10 mouse cellular contexts compared by ENCODE assay signal in the genomic region with DNA sequence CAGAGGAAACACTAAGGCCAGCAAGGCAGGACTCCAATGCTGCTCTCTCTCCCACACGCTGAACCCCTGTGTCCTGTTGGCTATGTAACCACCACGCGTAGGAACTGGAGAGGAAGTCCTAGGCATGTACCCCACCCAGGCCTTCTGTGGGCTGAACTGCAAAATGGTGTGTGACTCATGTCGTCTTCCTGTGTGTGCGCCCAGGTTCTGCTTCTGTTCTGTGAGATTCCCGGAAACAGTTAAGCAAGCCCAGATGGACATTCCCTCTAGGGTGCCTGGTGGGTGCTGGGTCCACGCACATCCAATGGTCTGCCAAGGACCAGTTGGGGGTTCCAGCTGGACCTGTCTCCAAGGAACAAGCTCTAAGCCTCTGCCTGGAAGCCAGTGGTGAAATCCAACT. TPM values are rescaled to one million over a fixed set of nuclear protein-coding genes. Genes with fewer than 3 reads are reported as not detected.
DNase-seq lines count a peak whose midpoint lies in the region; ATAC-seq lines count a peak whose summit lies in the region.
"Had no signal": no experiment of that assay in that cellular context is flagged by ENCODE, and none has a peak within 500 bp of the region (broad histone marks: within the 10 kb centered on the region; RNA-seq: fewer than 3 reads in every experiment).

No protein-coding gene starts in this region.

- H3K4me1 ChIP-seq in heart, embryonic 10.5 days, result no peaks in the 10 kb centered on the region; the same call in 1 of the 2 replicates
- no peaks in the 10 kb centered on the region for H3K4me1 ChIP-seq in heart, embryonic 12.5 days (replicated peaks)

- H3K4me2 ChIP-seq in heart, embryonic 12.5 days, result no peak overlapping the region

- WGBS in heart, embryonic 10.5 days, result 70% methylated on average over 7 of the region's 7 CpGs
- 67% methylated on average over 7 of the region's 7 CpGs for WGBS in heart, embryonic 12.5 days

- H3K27me3 ChIP-seq in heart, embryonic 10.5 days (ENCODE audit: insufficient read depth, poor library complexity, severe bottlenecking), result no peaks in the 10 kb centered on the region
- H3K27me3 ChIP-seq in heart, embryonic 12.5 days (replicated peaks), result peaks cover 4% of the 10 kb centered on the region; the same call in 1 of the 2 replicates

- ATAC-seq in heart, embryonic 12.5 days (ENCODE audit: insufficient number of reproducible peaks, low FRiP score), result peak; percentile 45; the same call in 1 of the 2 replicates
- ATAC-seq in erythroid progenitor cell, adult 5-6 weeks (replicated peaks; ENCODE audit: low FRiP score, poor library complexity, severe bottlenecking), result no peak

- H3K9me3 ChIP-seq in heart, embryonic 10.5 days, result no peaks in the 10 kb centered on the region
- H3K9me3 ChIP-seq in heart, embryonic 12.5 days (replicated peaks), result no peaks in the 10 kb centered on the region

- no peak overlapping the region for H3K4me3 ChIP-seq in heart, embryonic 10.5 days
- H3K4me3 ChIP-seq in heart, embryonic 12.5 days, result no peak overlapping the region

- H3K9ac ChIP-seq in heart, embryonic 12.5 days, result no peak overlapping the region

- no peak overlapping the region for H3K27ac ChIP-seq in heart, embryonic 10.5 days
- no peak overlapping the region for H3K27ac ChIP-seq in heart, embryonic 12.5 days (ENCODE audit: poor library complexity, severe bottlenecking)

- H3K36me3 ChIP-seq in heart, embryonic 10.5 days, result no peaks in the 10 kb centered on the region
- no peaks in the 10 kb centered on the region for H3K36me3 ChIP-seq in heart, embryonic 12.5 days

- DNase-seq in heart, adult 11 months, result peak; percentile 99
- DNase-seq in heart, embryonic 10.5 days (ENCODE audit: low spot score), result no peak
- peak; percentile 32 for DNase-seq in adipocyte (ENCODE audit: low spot score)
- peak; percentile 62 for DNase-seq in lung, postnatal 25 days (ENCODE audit: low spot score)
- DNase-seq in left cerebral cortex, adult 11 months (ENCODE audit: low spot score), result no peak
- no peak for DNase-seq in spleen, adult 18-20 months

RNA-seq across cellular contexts. Expression of a gene that starts 22.2 kb away (rescaled TPM):
- 1.3 and 3.3 TPM in 2 replicates for polyA plus RNA-seq in heart, embryonic 10.5 days (2016; fragmentation: Nextera tagmentation; extraction: Ambion mirVana)
- polyA plus RNA-seq in heart, embryonic 12.5 days (2016; fragmentation: Nextera tagmentation; extraction: Ambion mirVana), result 1.4 and 1.8 TPM in 2 replicates
- 2.2 and 3.4 TPM in 2 replicates for total RNA-seq in erythroid progenitor cell, adult 5-6 weeks (2015; ENCODE audit: low replicate concordance)
- 1.5 and 8.7 TPM in 2 replicates for total RNA-seq in erythroid progenitor cell, adult 5-6 weeks (2017; ENCODE audit: low replicate concordance)

RNA-seq across cellular contexts. Expression of a gene that starts 52.1 kb away (rescaled TPM):
- polyA plus RNA-seq in heart, embryonic 10.5 days (2016; fragmentation: Nextera tagmentation; extraction: Ambion mirVana), result not detected in 2 replicates
- polyA plus RNA-seq in heart, embryonic 12.5 days (2016; fragmentation: Nextera tagmentation; extraction: Ambion mirVana), result not detected in 2 replicates
- not detected in 2 replicates for total RNA-seq in erythroid progenitor cell, adult 5-6 weeks (2015; ENCODE audit: low replicate concordance)
- not detected in 2 replicates for total RNA-seq in erythroid progenitor cell, adult 5-6 weeks (2017; ENCODE audit: low replicate concordance)
- polyA plus RNA-seq: cortical plate, adult 2 months; intestine, embryonic 14.5 days had no signal

Comparison
In these comparisons a context has a peak if more than half of its experiments do, and no peak if none do; other contexts are left out.
1. DNase-seq: peak in heart, adult 11 months (single experiment), adipocyte (single experiment) and lung, postnatal 25 days (single experiment); none in heart, embryonic 10.5 days (single experiment), left cerebral cortex, adult 11 months (single experiment) and spleen, adult 18-20 months (0 of 2).